In genomic region chr14:56689766-56690165, GRCm38 (mm10) we compare ENCODE assay signal across 27 mouse cellular contexts. TPM values are rescaled to one million over a fixed set of nuclear protein-coding genes. Genes with fewer than 3 reads are reported as not detected.
DNase-seq lines count a peak whose midpoint lies in the region; ATAC-seq and TF ChIP-seq lines count a peak whose summit lies in the region.
"Had no signal": no experiment of that assay in that cellular context is flagged by ENCODE, and none has a peak within 500 bp of the region (broad histone marks: within the 10 kb centered on the region; RNA-seq: fewer than 3 reads in every experiment).

No protein-coding gene starts in this region.

- no peak for TF ChIP-seq POLR2A in embryonic fibroblast, embryonic 13.5 days (IDR thresholded peaks at IDR 0.05; ENCODE audit: low read depth, low read length)

- peaks cover 6% of the 10 kb centered on the region for H3K4me1 ChIP-seq in embryonic fibroblast, embryonic 13.5 days (ENCODE audit: control insufficient read depth, insufficient read depth, low read length)
- no peaks in the 10 kb centered on the region for H3K4me1 ChIP-seq in midbrain, embryonic 13.5 days (replicated peaks)
- H3K4me1 ChIP-seq: embryonic facial prominence, embryonic 13.5 days; forebrain, embryonic 15.5 days; heart, embryonic 15.5 days; hindbrain, embryonic 13.5 days; midbrain, embryonic 15.5 days; neural tube, embryonic 13.5 days had no signal

- H3K27me3 ChIP-seq in midbrain, embryonic 13.5 days, result no peaks in the 10 kb centered on the region
- H3K27me3 ChIP-seq: embryonic facial prominence, embryonic 13.5 days; forebrain, embryonic 15.5 days; heart, embryonic 15.5 days; hindbrain, embryonic 13.5 days; midbrain, embryonic 15.5 days; neural tube, embryonic 13.5 days had no signal

- no peak for DNase-seq in frontal cortex, postnatal 25 days (ENCODE audit: low spot score in 2 of 2)
- peak; percentile 47 for DNase-seq in Muller cell, postnatal 12 days (ENCODE audit: inconsistent ontology term)
- peak; percentile 40 for DNase-seq in telencephalon, adult 2 months (ENCODE audit: low read depth, low spot score)
- no peak for DNase-seq in lung, postnatal 14 days
- no peak for DNase-seq in adrenal gland, postnatal 25 days
- DNase-seq: B cell, adult 2 months; cerebellum, adult 8-10 months; cerebellum, postnatal 36 days; embryo, embryonic 11 days; gastrocnemius, postnatal 25 days; heart, postnatal 36 days; kidney, adult 11 months; lung, embryonic 14.5 days; lung, postnatal 36 days; retina, postnatal 1 day had no signal

- ATAC-seq in frontal cortex, adult (ENCODE audit: low TSS enrichment), result peak; percentile 89
- no peak for ATAC-seq in midbrain, embryonic 13.5 days
- ATAC-seq: activated CD4-positive, CD25-positive, alpha-beta regulatory T cell, adult 4 months; forebrain, embryonic 15.5 days; midbrain, embryonic 15.5 days had no signal

- no peak for TF ChIP-seq CTCF in embryonic fibroblast, embryonic 13.5 days (IDR thresholded peaks at IDR 0.05; ENCODE audit: borderline replicate concordance, insufficient read depth, low read length)

- peaks cover 85% of the 10 kb centered on the region for H3K36me3 ChIP-seq in midbrain, embryonic 13.5 days

- H3K4me2 ChIP-seq in midbrain, embryonic 13.5 days (replicated peaks), result no peak overlapping the region
- H3K4me2 ChIP-seq: embryonic facial prominence, embryonic 13.5 days; forebrain, embryonic 15.5 days; heart, embryonic 15.5 days; hindbrain, embryonic 13.5 days; lung, embryonic 14.5 days; midbrain, embryonic 15.5 days; neural tube, embryonic 13.5 days had no signal

- H3K9me3 ChIP-seq in midbrain, embryonic 13.5 days, result no peaks in the 10 kb centered on the region
- H3K9me3 ChIP-seq: embryonic facial prominence, embryonic 13.5 days; forebrain, embryonic 15.5 days; heart, embryonic 15.5 days; hindbrain, embryonic 13.5 days; midbrain, embryonic 15.5 days; neural tube, embryonic 13.5 days had no signal

- H3K9ac ChIP-seq in midbrain, embryonic 13.5 days (replicated peaks), result no peak overlapping the region
- H3K9ac ChIP-seq: embryonic facial prominence, embryonic 13.5 days; forebrain, embryonic 15.5 days; heart, embryonic 15.5 days; hindbrain, embryonic 13.5 days; liver, embryonic 14.5 days; lung, embryonic 14.5 days; midbrain, embryonic 15.5 days; neural tube, embryonic 13.5 days had no signal

- peak overlapping the region; percentile 82 for H3K27ac ChIP-seq in embryonic fibroblast, embryonic 13.5 days (ENCODE audit: insufficient read depth, low read length)
- H3K27ac ChIP-seq in midbrain, embryonic 13.5 days, result no peak overlapping the region
- H3K27ac ChIP-seq: embryonic facial prominence, embryonic 13.5 days; forebrain, embryonic 15.5 days; heart, embryonic 15.5 days; hindbrain, embryonic 13.5 days; left cerebral cortex, adult 2 months; liver, embryonic 14.5 days; midbrain, embryonic 15.5 days; neural tube, embryonic 13.5 days had no signal

- 75% methylated on average over 1 of the region's 1 CpGs for WGBS in midbrain, embryonic 13.5 days

- H3K4me3 ChIP-seq in embryonic fibroblast, embryonic 13.5 days (ENCODE audit: insufficient read depth, low read length), result no peak overlapping the region
- H3K4me3 ChIP-seq in midbrain, embryonic 13.5 days (replicated peaks), result no peak overlapping the region
- H3K4me3 ChIP-seq: embryonic facial prominence, embryonic 13.5 days; forebrain, embryonic 15.5 days; heart, embryonic 15.5 days; hindbrain, embryonic 13.5 days; left cerebral cortex, adult 2 months; midbrain, embryonic 15.5 days; neural tube, embryonic 13.5 days had no signal

RNA-seq across cellular contexts. Expression of gene Mphosph8, which starts 21.7 kb away (rescaled TPM):
- polyA plus RNA-seq in embryonic fibroblast, embryonic 13.5 days (2011; ENCODE audit: insufficient read length, low read depth, missing spikeins), result 34.9 and 37.3 TPM in 2 replicates
- 52.2 and 52.3 TPM in 2 replicates for polyA plus RNA-seq in midbrain, embryonic 13.5 days (2015; fragmentation: Nextera tagmentation; extraction: Ambion mirVana)
- total RNA-seq in adrenal gland, postnatal 25 days (2021), result 30.0 and 37.5 TPM in 2 replicates

Comparison
In these comparisons a context has a peak if more than half of its experiments do, and no peak if none do; other contexts are left out.
1. DNase-seq: peak in Muller cell, postnatal 12 days (single experiment) and telencephalon, adult 2 months (single experiment); none in frontal cortex, postnatal 25 days (0 of 2), lung, postnatal 14 days (single experiment) and adrenal gland, postnatal 25 days (single experiment).